Comparison of ENCODE assay signal across 22 mouse cellular contexts in the genomic region with DNA sequence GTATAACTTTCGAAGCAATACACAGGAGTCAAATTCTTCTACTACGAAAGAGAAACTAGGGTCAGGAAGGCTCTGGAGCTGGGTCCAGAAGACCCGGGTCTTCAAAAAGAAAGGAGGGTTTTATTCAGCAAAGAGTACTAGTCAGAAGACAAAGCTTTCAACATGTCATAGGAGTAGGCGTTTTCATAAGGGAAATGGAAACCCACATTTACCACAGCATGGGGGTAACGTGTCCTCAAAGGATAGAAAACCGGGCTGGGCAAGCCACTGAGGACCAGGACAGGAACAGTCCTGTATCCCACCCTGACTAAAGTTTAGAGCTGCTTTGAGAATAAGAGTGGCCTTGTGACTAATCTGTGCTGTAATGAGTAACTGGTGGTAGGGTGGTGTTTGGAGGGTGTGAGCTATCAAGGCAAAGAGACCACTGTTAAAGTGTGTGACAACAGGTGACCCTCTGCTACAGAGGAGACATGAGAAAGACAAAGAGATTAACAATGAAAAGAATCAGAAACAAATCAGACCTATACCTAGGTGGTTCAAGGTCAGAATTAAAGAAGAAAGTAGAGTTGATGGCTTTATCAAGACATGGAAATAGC. TPM values are rescaled to one million over a fixed set of nuclear protein-coding genes. Genes with fewer than 3 reads are reported as not detected.
DNase-seq lines count a peak whose midpoint lies in the region; ATAC-seq lines count a peak whose summit lies in the region.
"Had no signal": no experiment of that assay in that cellular context is flagged by ENCODE, and none has a peak within 500 bp of the region (broad histone marks: within the 10 kb centered on the region; RNA-seq: fewer than 3 reads in every experiment).

No protein-coding gene starts in this region.

- no peaks in the 10 kb centered on the region for H3K36me3 ChIP-seq in macrophage (ENCODE audit: inconsistent target)
- H3K36me3 ChIP-seq in splenic B cell, adult 2 months (ENCODE audit: control insufficient read depth, insufficient read depth, low read length, poor library complexity, severe bottlenecking): no peaks in the 10 kb centered on the region
- peaks cover 4% of the 10 kb centered on the region for H3K36me3 ChIP-seq in forebrain, embryonic 10.5 days (replicated peaks)
- H3K36me3 ChIP-seq in midbrain, embryonic 13.5 days: no peaks in the 10 kb centered on the region
- H3K36me3 ChIP-seq: embryonic facial prominence, embryonic 12.5 days; forebrain, embryonic 15.5 days; lung, embryonic 15.5 days had no signal

- H3K4me2 ChIP-seq in midbrain, embryonic 13.5 days (replicated peaks): no peak overlapping the region
- H3K4me2 ChIP-seq: embryonic facial prominence, embryonic 12.5 days; forebrain, embryonic 15.5 days; heart, embryonic 12.5 days; hindbrain, embryonic 13.5 days; lung, embryonic 15.5 days had no signal

- DNase-seq in thymus, postnatal 25 days: peak; percentile 16
- DNase-seq in thymus, postnatal 4 days: no peak
- peak; percentile 31 for DNase-seq in splenic B cell, adult 2 months (ENCODE audit: low read depth, low spot score)
- no peak for DNase-seq in forebrain, embryonic 10.5 days (ENCODE audit: extremely low spot score, low spot score)
- no peak for DNase-seq in cerebellum, adult 9-11 months
- DNase-seq: cerebellum, adult 9-10 months; heart, postnatal 14 days; kidney, adult 11 months; kidney, postnatal 10 days; layer of hippocampus, postnatal 36 days; spleen, adult 18-20 months had no signal

- peak; percentile 63 for ATAC-seq in activated CD4-positive, CD25-positive, alpha-beta regulatory T cell, adult 4 months
- no peak for ATAC-seq in midbrain, embryonic 13.5 days
- ATAC-seq: forebrain, embryonic 15.5 days had no signal

- peaks cover 20% of the 10 kb centered on the region for H3K4me1 ChIP-seq in forebrain, embryonic 10.5 days
- peaks cover 11% of the 10 kb centered on the region for H3K4me1 ChIP-seq in midbrain, embryonic 13.5 days (replicated peaks)
- H3K4me1 ChIP-seq: embryonic facial prominence, embryonic 12.5 days had no signal

- H3K27ac ChIP-seq in macrophage: peak overlapping the region; percentile 5; the same call in 1 of the 2 replicates
- H3K27ac ChIP-seq in forebrain, embryonic 10.5 days: no peak overlapping the region
- H3K27ac ChIP-seq in midbrain, embryonic 13.5 days: no peak overlapping the region
- H3K27ac ChIP-seq: embryonic facial prominence, embryonic 12.5 days; forebrain, embryonic 15.5 days; hindbrain, embryonic 13.5 days; layer of hippocampus, adult 2 months; liver, embryonic 14.5 days; lung, embryonic 15.5 days had no signal

- peaks cover 75% of the 10 kb centered on the region; the same call in 1 of the 2 replicates for H3K79me2 ChIP-seq in macrophage (ENCODE audit: inconsistent target)

- WGBS in macrophage (ENCODE audit: missing documents): 23% methylated on average over 6 of the region's 6 CpGs
- WGBS in forebrain, embryonic 10.5 days: 93% methylated on average over 6 of the region's 6 CpGs
- 93% methylated on average over 6 of the region's 6 CpGs for WGBS in midbrain, embryonic 13.5 days

- no peaks in the 10 kb centered on the region for H3K9me3 ChIP-seq in forebrain, embryonic 10.5 days
- H3K9me3 ChIP-seq in midbrain, embryonic 13.5 days: no peaks in the 10 kb centered on the region
- H3K9me3 ChIP-seq: embryonic facial prominence, embryonic 12.5 days; forebrain, embryonic 15.5 days; heart, embryonic 12.5 days; hindbrain, embryonic 13.5 days; lung, embryonic 15.5 days had no signal

- H3K27me3 ChIP-seq in splenic B cell, adult 2 months (ENCODE audit: control insufficient read depth, insufficient read depth, low read length, poor library complexity, severe bottlenecking): no peaks in the 10 kb centered on the region
- H3K27me3 ChIP-seq in forebrain, embryonic 10.5 days (ENCODE audit: poor library complexity, severe bottlenecking): no peaks in the 10 kb centered on the region
- no peaks in the 10 kb centered on the region for H3K27me3 ChIP-seq in midbrain, embryonic 13.5 days
- H3K27me3 ChIP-seq: embryonic facial prominence, embryonic 12.5 days; forebrain, embryonic 15.5 days; heart, embryonic 12.5 days; hindbrain, embryonic 13.5 days; lung, embryonic 15.5 days had no signal

- no peak overlapping the region for H3K9ac ChIP-seq in midbrain, embryonic 13.5 days (replicated peaks)
- H3K9ac ChIP-seq: embryonic facial prominence, embryonic 12.5 days; forebrain, embryonic 15.5 days; heart, embryonic 12.5 days; hindbrain, embryonic 13.5 days; liver, embryonic 14.5 days; lung, embryonic 15.5 days had no signal

- no peak overlapping the region for H3K4me3 ChIP-seq in macrophage (ENCODE audit: inconsistent target)
- no peak overlapping the region for H3K4me3 ChIP-seq in forebrain, embryonic 10.5 days
- no peak overlapping the region for H3K4me3 ChIP-seq in midbrain, embryonic 13.5 days (replicated peaks)
- H3K4me3 ChIP-seq: embryonic facial prominence, embryonic 12.5 days; erythroblast, embryonic 14.5 days; forebrain, embryonic 15.5 days; heart, embryonic 12.5 days; hindbrain, embryonic 13.5 days; layer of hippocampus, adult 2 months; lung, embryonic 15.5 days had no signal

RNA-seq across cellular contexts. Expression of a gene that starts 3.4 kb away (rescaled TPM):
- 100 to 1,000 TPM in 1 of 2 experiments, 10 to 100 TPM in 1; 99.4 to 158 TPM for polyA plus RNA-seq in activated CD4-positive, CD25-positive, alpha-beta regulatory T cell, adult 4 months (2017; shearing (Covaris generic))
- total RNA-seq in macrophage (2018; cell fraction: chromatin; rRNA removed): 10 to 100 TPM in 9 of 26 experiments, 1 to 10 TPM in 17; 2.3 to 18.3 (median 7.8) TPM
- 10 to 100 TPM; 37.7 to 72.1 (median 54.1) TPM for total RNA-seq in macrophage (2018; cell fraction: cytosol; rRNA removed)
- 10 to 100 TPM in 13 of 26 experiments, 1 to 10 TPM in 13; 4.0 to 22.7 (median 10.3) TPM for total RNA-seq in macrophage (2018; cell fraction: nucleus; rRNA removed)
- 28.8 to 103 TPM (median 37.3 TPM) in 3 replicates for polyA plus RNA-seq in macrophage (2018)
- polyA plus RNA-seq in forebrain, embryonic 10.5 days (2016; fragmentation: Nextera tagmentation; extraction: Ambion mirVana): 119 and 127 TPM in 2 replicates
- 76.3 and 83.2 TPM in 2 replicates for polyA plus RNA-seq in midbrain, embryonic 13.5 days (2015; fragmentation: Nextera tagmentation; extraction: Ambion mirVana)

RNA-seq across cellular contexts. Expression of a gene that starts 32.6 kb away (rescaled TPM):
- 100 to 1,000 TPM; 153 to 156 TPM for polyA plus RNA-seq in activated CD4-positive, CD25-positive, alpha-beta regulatory T cell, adult 4 months (2017; shearing (Covaris generic))
- total RNA-seq in macrophage (2018; cell fraction: chromatin; rRNA removed): 100 to 1,000 TPM in 17 of 26 experiments, 10 to 100 TPM in 9; 31.2 to 450 (median 187) TPM
- 100 to 1,000 TPM in 14 of 26 experiments, 10 to 100 TPM in 12; 68.4 to 335 (median 169) TPM for total RNA-seq in macrophage (2018; cell fraction: cytosol; rRNA removed)
- total RNA-seq in macrophage (2018; cell fraction: nucleus; rRNA removed): 100 to 1,000 TPM in 14 of 26 experiments, 10 to 100 TPM in 12; 35.4 to 234 (median 167) TPM
- 80.3 to 135 TPM (median 124 TPM) in 3 replicates for polyA plus RNA-seq in macrophage (2018)
- polyA plus RNA-seq in forebrain, embryonic 10.5 days (2016; fragmentation: Nextera tagmentation; extraction: Ambion mirVana): not detected in 2 replicates
- polyA plus RNA-seq in midbrain, embryonic 13.5 days (2015; fragmentation: Nextera tagmentation; extraction: Ambion mirVana): 0.17 and 0.31 TPM in 2 replicates

Comparison
In these comparisons a context has a peak if more than half of its experiments do, and no peak if none do; other contexts are left out.
1. DNase-seq: peak in thymus, postnatal 25 days (single experiment) and splenic B cell, adult 2 months (single experiment); none in thymus, postnatal 4 days (single experiment), forebrain, embryonic 10.5 days (single experiment) and cerebellum, adult 9-11 months (single experiment).
2. RNA of a gene that starts 32.6 kb away (polyA plus RNA-seq): 153 to 156 TPM in activated CD4-positive, CD25-positive, alpha-beta regulatory T cell, adult 4 months and 80.3 to 135 TPM in macrophage; 0.17 to 0.31 TPM in midbrain, embryonic 13.5 days and not detected in forebrain, embryonic 10.5 days; every median in the first group is over 10 times any median in the second.